Mouse (Mus musculus) small intestine, adult 2 months (tissue): ENCODE measurements around the gene Nphs1.

Experiments
- CTCF ChIP-seq: fragments of 200-500 bp; IDR thresholded peaks from 2 replicates; pipeline ENCODE4 v1.5.1; 2012; ENCODE audit warnings: low read depth, mild to moderate bottlenecking, control low read depth, inconsistent platforms, low read length, moderate library complexity, mixed read lengths; ENCODE audit not compliant: insufficient replicate concordance, insufficient read length; ENCODE audit errors: extremely low read depth
- POLR2A ChIP-seq: fragments of 200-500 bp; IDR thresholded peaks from 2 replicates; pipeline ENCODE4 v1.6.1; 2012; ENCODE audit warnings: low read depth, mild to moderate bottlenecking, control low read depth, inconsistent platforms, low read length, moderate library complexity

DNA sequence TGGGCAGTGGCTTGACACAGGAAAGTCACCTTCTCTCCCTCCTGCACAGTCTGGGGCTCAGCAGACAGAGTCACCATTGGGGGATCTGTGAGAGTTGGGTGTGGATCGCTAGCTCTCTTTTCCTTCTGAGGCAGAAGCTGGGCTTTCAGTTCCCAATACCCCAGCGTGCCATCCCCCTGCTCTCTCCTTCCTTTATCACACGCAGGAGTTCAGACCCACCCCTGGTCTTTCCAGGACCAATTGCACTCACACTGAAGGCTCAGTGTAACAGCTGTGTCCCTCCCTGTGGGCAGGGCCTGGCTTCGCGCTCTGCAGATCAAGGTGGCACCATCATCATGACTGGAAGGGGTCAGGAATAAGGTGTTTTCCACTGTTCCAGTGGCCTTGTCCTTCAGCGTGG, 3.9 kb upstream of the Nphs1 start:
- TF ChIP-seq CTCF = no peak
- no peak for TF ChIP-seq POLR2A
